Mouse (Mus musculus): ENCODE results near the gene Grhl3. TPM values are rescaled to one million over a fixed set of nuclear protein-coding genes. Genes with fewer than 3 reads are reported as not detected.

Grhl3 gene
- polyA plus RNA-seq, 1 experiment from 2014 or later = 3.4 TPM

DNA sequence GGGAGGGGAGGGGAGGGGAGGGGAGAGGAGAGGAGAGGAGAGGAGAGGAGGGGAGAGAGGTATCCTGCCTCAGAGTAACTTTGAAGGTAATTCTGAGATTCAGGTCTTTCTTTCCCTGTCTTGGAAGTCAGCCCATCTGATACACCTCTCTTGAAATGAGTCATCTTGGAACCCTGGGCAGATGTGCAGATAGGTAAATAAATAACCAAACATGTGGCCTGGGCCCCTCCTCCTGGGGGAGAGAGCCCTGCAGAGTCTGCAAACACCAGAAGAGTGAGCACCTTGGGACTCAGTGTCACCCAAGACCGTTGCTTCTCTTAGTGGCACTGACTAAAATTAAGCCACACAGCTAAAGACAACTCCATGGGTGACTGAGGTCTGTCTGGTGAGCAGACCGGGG, 25.6 kb upstream of the Grhl3 start:
- Histone ChIP-seq H3K36me3 (no peaks in the 10 kb centered on the region), H3K27ac (no peak overlapping the region), H3K27me3 (no peaks in the 10 kb centered on the region), H3K4me3 (replicated peaks) (no peak overlapping the region), H3K4me2 (no peak overlapping the region), H3K9me3 (replicated peaks) (no peaks in the 10 kb centered on the region), H3K9ac (no peak overlapping the region), H3K4me1 (peaks cover 7% of the 10 kb centered on the region; the same call in 1 of the 2 replicates)
- ATAC-seq (replicated peaks; ENCODE audit: low FRiP score) = no peak
- 48% methylated on average over 2 of the region's 2 CpGs for WGBS

- Histone ChIP-seq H3K9me3 (replicated peaks) (no peaks in the 10 kb centered on the region), H3K4me3 (replicated peaks) (no peak overlapping the region), H3K9ac (no peak overlapping the region), H3K4me1 (peaks cover 7% of the 10 kb centered on the region; the same call in 1 of the 2 replicates), H3K36me3 (no peaks in the 10 kb centered on the region), H3K27me3 (no peaks in the 10 kb centered on the region), H3K27ac (no peak overlapping the region), H3K4me2 (no peak overlapping the region)
- ATAC-seq (replicated peaks; ENCODE audit: low FRiP score) = 0 out of 2 replicates have a peak, but pooled peaks have one; percentile 18
- 87% methylated on average over 5 of the region's 5 CpGs for WGBS
Observed at GRCm38 (mm10) chr4:135597571-135597970, 24.1 kb upstream of the Grhl3 start.

GRCm38 (mm10) chr4:135595943-135596342, 22.5 kb upstream of the Grhl3 start:
- Histone ChIP-seq H3K36me3 (no peaks in the 10 kb centered on the region), H3K4me2 (no peak overlapping the region), H3K4me1 (peaks cover 10% of the 10 kb centered on the region; the same call in 1 of the 2 replicates), H3K9me3 (replicated peaks) (no peaks in the 10 kb centered on the region), H3K27ac (peak overlapping the region; percentile 15; the same call in 1 of the 2 replicates), H3K27me3 (no peaks in the 10 kb centered on the region), H3K4me3 (replicated peaks) (no peak overlapping the region), H3K9ac (no peak overlapping the region)
- no peak for ATAC-seq (replicated peaks; ENCODE audit: low FRiP score)
- 56% methylated on average over 5 of the region's 5 CpGs for WGBS

DNA sequence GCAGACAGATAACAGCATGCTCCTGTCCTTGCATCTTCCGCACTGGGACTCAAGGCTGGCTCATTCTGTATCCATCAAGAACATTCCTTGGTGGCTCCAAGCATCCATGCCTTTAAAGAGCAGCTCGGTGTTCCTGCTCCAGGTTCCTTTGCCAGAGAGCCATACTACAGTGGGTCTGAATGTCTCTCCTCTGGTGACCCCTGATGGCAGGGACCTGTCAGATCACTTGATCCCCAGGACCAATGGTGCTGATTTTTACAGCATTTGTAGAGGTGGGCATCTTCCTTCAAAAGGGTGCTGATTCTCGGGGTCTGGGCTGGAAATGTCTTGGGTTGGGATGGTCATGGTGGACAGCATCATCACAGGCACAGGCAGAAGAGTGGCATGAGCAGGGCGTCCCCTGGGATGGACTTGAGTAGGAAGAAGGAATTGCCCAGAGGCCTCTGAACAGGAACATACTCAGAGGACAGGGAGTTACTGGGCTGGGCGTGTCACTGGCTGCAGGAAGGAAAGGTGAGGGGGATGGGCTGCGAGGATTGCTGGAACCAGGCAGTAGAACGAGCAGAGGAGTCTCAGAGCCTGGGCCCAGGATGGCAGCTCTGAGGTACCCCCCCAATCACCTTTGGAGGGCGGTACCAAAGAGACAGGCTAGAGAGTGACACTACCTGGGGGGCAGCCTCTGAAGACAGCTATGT, 18.3 kb upstream of the Grhl3 start:
- Histone ChIP-seq H3K9me3 (replicated peaks) (no peaks in the 10 kb centered on the region), H3K36me3 (no peaks in the 10 kb centered on the region), H3K27me3 (no peaks in the 10 kb centered on the region), H3K27ac (no peak overlapping the region), H3K4me1 (peaks cover 14% of the 10 kb centered on the region; the same call in 1 of the 2 replicates), H3K4me2 (no peak overlapping the region), H3K4me3 (replicated peaks) (no peak overlapping the region), H3K9ac (no peak overlapping the region)
- ATAC-seq (replicated peaks; ENCODE audit: low FRiP score) = no peak
- WGBS = 48% methylated on average over 8 of the region's 8 CpGs

- no peak for ATAC-seq (replicated peaks; ENCODE audit: low FRiP score)
- H3K9me3 ChIP-seq (replicated peaks) = no peaks in the 10 kb centered on the region
- no peak overlapping the region for H3K4me3 ChIP-seq (replicated peaks)
- H3K27ac ChIP-seq = no peak overlapping the region
- no peak overlapping the region for H3K9ac ChIP-seq
- H3K4me2 ChIP-seq = no peak overlapping the region
- H3K4me1 ChIP-seq = peaks cover 10% of the 10 kb centered on the region; the same call in 1 of the 2 replicates
- H3K27me3 ChIP-seq = no peaks in the 10 kb centered on the region
- 58% methylated on average over 3 of the region's 3 CpGs for WGBS
- H3K36me3 ChIP-seq = no peaks in the 10 kb centered on the region
Observed at GRCm38 (mm10) chr4:135591086-135591485, 17.7 kb upstream of the Grhl3 start.

DNA sequence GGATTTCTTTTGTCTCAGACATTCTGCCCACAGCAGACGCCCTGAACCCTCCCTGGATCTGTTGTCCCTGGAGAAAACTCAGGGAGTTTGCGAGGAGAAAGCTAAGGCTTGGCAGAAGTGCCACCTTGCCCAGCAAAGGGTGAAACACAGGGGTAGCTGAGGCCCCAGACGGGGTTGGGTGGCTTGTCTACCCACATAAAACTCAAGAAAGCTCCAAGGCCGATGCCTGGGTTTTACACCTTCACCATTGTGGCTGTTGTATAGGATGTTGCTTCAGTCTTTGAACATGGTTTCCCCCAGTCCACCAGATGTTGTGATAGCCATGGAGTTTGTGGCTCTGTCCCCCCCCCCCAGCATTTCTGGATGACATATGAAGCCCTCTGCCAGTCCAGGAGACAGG, 11.4 kb upstream of the Grhl3 start:
- no peak overlapping the region for H3K4me3 ChIP-seq (replicated peaks)
- no peak overlapping the region for H3K4me2 ChIP-seq
- no peaks in the 10 kb centered on the region for H3K9me3 ChIP-seq (replicated peaks)
- no peak for ATAC-seq (replicated peaks; ENCODE audit: low FRiP score)
- no peaks in the 10 kb centered on the region for H3K36me3 ChIP-seq
- no peak overlapping the region for H3K9ac ChIP-seq
- 61% methylated on average over 4 of the region's 4 CpGs for WGBS
- no peaks in the 10 kb centered on the region for H3K27me3 ChIP-seq
- peaks cover 6% of the 10 kb centered on the region for H3K4me1 ChIP-seq
- no peak overlapping the region for H3K27ac ChIP-seq

DNA sequence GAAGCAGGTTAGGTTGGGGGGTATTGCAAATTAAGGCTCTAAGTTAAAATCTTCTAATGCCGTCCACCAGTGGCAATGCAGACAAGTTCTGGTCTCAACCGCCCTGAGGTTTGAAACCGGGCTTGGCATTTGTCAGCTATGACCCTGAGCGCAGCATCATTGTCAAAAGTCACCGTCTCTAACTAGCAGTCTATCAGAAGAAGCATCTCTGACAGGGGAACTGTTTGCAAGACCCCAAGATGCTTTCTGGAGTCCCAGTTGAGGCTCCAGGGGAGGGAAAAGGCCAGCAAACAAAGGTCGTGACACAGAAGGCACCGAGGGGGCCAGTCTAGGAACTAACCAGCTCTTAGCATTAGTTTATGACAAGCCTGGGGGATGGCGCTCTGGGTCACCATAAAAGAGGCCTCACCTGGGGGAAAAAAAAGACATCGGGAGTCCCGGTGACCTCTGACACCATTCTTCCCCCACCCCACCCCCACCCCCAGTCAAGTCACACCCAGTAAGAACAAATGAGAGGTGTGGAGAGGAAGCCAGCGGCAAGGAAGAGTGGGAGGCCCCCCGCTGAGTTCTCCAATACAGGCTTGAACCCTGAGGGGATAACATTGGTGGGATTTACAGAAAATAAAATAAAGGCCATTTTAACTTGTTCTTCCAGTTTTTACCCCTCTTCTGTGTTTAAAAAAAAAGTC, 7.9 kb upstream of the Grhl3 start:
- no peak for ATAC-seq (replicated peaks; ENCODE audit: low FRiP score)
- no peak overlapping the region for H3K9ac ChIP-seq

DNA sequence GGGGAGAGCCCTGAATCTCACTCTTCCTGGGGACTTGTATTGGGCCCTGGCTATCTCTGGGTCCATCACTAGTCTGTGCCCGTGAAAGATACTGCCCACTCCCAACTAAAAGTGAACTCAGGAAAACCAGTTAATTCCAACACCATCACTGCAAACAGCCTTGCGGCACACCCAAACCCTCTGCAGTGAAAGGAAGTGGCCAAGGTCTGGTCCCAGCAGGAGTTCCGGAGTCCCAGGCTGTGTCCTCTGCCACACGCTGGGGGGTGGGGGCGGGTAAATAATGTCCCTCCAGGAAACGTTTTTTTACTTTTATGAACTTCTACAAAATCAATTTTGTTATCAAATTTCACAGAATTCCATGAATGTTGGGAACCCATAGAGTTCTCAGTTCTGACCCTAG, 6.3 kb upstream of the Grhl3 start:
- H3K4me1 ChIP-seq = peaks cover 6% of the 10 kb centered on the region
- ATAC-seq (replicated peaks; ENCODE audit: low FRiP score) = no peak

More for the DNA sequence above, 7.9 kb upstream of the Grhl3 start:
- WGBS = 33% methylated on average over 12 of the region's 12 CpGs
- Histone ChIP-seq H3K4me1 (peaks cover 6% of the 10 kb centered on the region), H3K27me3 (peaks cover 1% of the 10 kb centered on the region; the same call in 1 of the 2 replicates), H3K4me2 (no peak overlapping the region), H3K9me3 (replicated peaks) (no peaks in the 10 kb centered on the region), H3K36me3 (no peaks in the 10 kb centered on the region), H3K27ac (no peak overlapping the region), H3K4me3 (replicated peaks) (no peak overlapping the region)

GRCm38 (mm10) chr4:135578490-135578889, 5.1 kb upstream of the Grhl3 start:
- Histone ChIP-seq H3K4me3 (replicated peaks) (no peak overlapping the region), H3K9me3 (replicated peaks) (no peaks in the 10 kb centered on the region), H3K4me2 (no peak overlapping the region), H3K27me3 (peaks cover 27% of the 10 kb centered on the region), H3K4me1 (peaks cover 13% of the 10 kb centered on the region), H3K36me3 (no peaks in the 10 kb centered on the region), H3K9ac (no peak overlapping the region), H3K27ac (no peak overlapping the region)
- WGBS = 78% methylated on average over 5 of the region's 5 CpGs
- ATAC-seq (replicated peaks; ENCODE audit: low FRiP score) = no peak

More for the DNA sequence above, 6.3 kb upstream of the Grhl3 start:
- H3K27ac ChIP-seq = no peak overlapping the region
- 60% methylated on average over 6 of the region's 6 CpGs for WGBS
- peaks cover 15% of the 10 kb centered on the region for H3K27me3 ChIP-seq
- H3K36me3 ChIP-seq = no peaks in the 10 kb centered on the region
- H3K9me3 ChIP-seq (replicated peaks) = no peaks in the 10 kb centered on the region
- H3K4me3 ChIP-seq (replicated peaks) = no peak overlapping the region
- H3K4me2 ChIP-seq = no peak overlapping the region
- H3K9ac ChIP-seq = no peak overlapping the region

DNA sequence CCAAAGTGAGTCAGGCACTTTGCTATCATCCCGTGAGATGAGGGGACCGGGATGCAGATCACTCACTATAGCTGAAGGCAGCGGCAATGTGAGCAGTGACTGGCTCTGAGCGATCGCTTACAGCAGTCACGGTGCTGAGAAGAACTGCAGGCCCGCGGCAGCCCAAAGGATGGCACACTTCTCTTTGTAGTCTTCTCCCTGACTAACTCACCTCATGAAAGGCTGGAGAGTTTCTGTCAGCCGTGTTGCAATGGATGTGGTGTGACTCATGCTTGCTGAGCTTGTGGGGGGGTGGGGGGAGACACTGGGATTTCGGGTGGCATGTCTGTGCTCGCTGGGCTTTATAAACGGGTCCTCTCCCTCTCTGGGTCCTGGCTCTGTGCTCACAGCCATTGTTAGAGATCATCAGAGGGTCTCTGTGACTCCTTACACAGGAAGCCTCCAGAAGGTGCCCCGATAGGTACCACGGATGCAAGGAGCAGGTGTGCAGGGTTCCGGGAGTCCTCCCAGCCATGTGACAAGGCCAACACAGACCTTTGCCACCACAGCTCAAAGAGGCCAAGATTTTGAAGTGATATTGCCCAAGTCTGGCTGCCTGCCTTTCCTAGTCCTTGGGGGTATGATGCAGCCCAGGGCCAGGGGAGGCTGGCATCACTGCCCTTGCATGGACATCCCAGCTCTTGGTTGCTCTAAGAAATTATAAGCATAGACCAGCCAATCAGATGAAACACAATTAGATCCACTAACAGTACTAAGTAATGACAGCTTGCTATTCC, 2.1 kb upstream of the Grhl3 start:
- no peak overlapping the region for H3K9ac ChIP-seq
- no peak overlapping the region for H3K4me3 ChIP-seq (replicated peaks)
- peaks cover 56% of the 10 kb centered on the region for H3K27me3 ChIP-seq
- H3K4me1 ChIP-seq = peaks cover 26% of the 10 kb centered on the region
- H3K4me2 ChIP-seq = no peak overlapping the region
- no peak overlapping the region for H3K27ac ChIP-seq
- no peaks in the 10 kb centered on the region for H3K9me3 ChIP-seq (replicated peaks)
- 56% methylated on average over 15 of the region's 15 CpGs for WGBS
- H3K36me3 ChIP-seq = no peaks in the 10 kb centered on the region
- ATAC-seq (replicated peaks; ENCODE audit: low FRiP score) = no peak

DNA sequence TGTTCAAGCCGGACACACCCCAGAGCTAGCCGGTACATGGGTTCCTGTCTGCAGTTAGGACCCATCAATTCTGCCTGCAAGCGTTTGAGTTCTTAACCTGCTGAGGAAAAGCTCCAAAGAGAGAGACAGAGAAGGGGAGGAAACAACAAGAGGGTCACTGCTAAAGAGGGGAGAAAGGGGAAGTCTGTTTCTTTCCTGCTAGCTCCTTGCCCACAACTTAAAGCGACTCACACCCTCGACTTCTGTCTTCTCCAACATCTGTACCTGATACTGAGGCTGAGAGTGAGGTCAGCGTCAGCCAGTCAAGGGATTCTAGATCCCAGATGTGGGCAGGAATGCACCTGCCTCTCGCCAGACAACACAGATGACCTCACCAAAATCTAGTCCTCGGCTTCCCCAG, 1.2 kb downstream of the Grhl3 start:
- Histone ChIP-seq H3K4me1 (peaks cover 55% of the 10 kb centered on the region), H3K9me3 (replicated peaks) (no peaks in the 10 kb centered on the region), H3K4me3 (replicated peaks) (no peak overlapping the region), H3K4me2 (0 out of 2 replicates have a peak overlapping the region, but pooled peaks have one; percentile 5), H3K36me3 (no peaks in the 10 kb centered on the region), H3K9ac (no peak overlapping the region), H3K27me3 (peaks cover 88% of the 10 kb centered on the region), H3K27ac (no peak overlapping the region)
- WGBS = 19% methylated on average over 8 of the region's 8 CpGs
- ATAC-seq (replicated peaks; ENCODE audit: low FRiP score) = no peak

All from kidney, embryonic 15.5 days (tissue).